Mouse (Mus musculus): ENCODE measurements around the gene Cyp2d40. TPM values are rescaled to one million over a fixed set of nuclear protein-coding genes. Genes with fewer than 3 reads are reported as not detected.

Cyp2d40 gene
- not detected for polyA plus RNA-seq (2015; fragmentation: Illumina TruSeq; extraction: RNeasy Lipid Tissue Mini Kit (QIAGEN cat#74804); ENCODE audit: low read depth, low replicate concordance)

DNA sequence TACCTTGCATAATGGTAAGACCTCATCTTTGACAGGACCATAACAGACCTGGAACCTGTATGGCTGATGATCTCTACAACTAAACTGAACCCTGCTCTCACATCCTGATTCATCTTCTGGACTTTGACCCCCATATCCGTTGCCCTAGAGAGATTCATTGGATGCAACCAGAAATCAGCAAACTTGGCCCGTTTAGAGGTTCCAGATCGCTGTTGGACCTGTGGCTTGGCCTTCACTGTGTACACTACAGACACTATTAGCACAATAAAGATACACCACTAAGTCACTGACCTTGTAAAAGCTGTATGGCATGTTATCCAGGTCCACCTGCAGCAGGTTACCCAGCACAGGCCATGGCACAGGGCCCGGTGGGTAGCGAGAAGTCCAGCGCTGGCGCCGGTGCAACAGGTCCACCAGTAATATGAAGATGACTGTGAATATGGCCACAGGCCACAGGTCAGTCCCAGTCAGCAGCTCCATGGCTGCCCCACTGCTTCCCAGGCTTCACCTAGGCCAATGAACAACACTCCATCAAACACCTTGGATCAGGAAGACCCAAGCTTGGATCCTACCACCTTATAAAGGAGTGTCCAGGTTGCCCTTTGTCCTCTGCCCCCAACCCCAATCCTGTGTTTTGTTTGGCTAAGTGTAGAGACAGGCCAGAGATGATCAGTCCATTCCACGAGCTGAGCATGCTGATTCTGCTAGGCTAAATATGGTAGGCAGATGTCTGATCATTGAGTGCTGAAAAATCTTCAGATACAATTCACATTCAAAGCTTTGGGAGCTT is at the start of gene Cyp2d40:
Gene Cyp2d40, minus strand, starts transcription at position 553 of the 790 bp plus-strand sequence.

DNA sequence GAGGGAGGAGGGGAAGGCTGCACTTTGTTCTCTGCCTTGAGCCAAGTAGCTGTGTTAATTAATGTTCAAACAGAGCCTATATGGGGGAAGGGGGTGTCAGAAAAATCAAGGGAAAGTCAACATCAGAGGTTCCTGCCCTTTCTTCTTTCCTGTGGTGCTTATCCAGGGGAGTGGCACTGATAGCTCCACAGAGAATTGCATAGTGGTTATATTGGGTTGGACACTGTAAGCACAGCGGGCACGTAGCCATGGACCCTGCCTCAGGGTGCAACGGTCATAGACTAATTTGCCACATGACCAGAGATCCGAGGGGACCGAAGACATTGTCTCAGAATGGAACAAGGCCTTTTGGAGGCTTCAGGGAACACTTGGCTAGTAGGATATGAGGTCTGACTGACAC is 30.3 kb upstream of the Cyp2d40 start, which contains the start of gene Cyp2d26:
Gene Cyp2d26, minus strand, starts transcription at position 18 of the 400 bp plus-strand sequence.

Other genes starting within 250 kb of the Cyp2d40 start
- gene Cyp2d12, start 209.1 kb downstream of the Cyp2d40 start, polyA plus RNA-seq (2015; fragmentation: Illumina TruSeq; extraction: RNeasy Lipid Tissue Mini Kit (QIAGEN cat#74804); ENCODE audit: low read depth, low replicate concordance) = not detected
- gene Cyp2d34, start 143.2 kb downstream of the Cyp2d40 start, polyA plus RNA-seq (2015; fragmentation: Illumina TruSeq; extraction: RNeasy Lipid Tissue Mini Kit (QIAGEN cat#74804); ENCODE audit: low read depth, low replicate concordance) = not detected
- not detected for gene Cyp2d26, start 30.1 kb upstream of the Cyp2d40 start, polyA plus RNA-seq (2015; fragmentation: Illumina TruSeq; extraction: RNeasy Lipid Tissue Mini Kit (QIAGEN cat#74804); ENCODE audit: low read depth, low replicate concordance)
- 35.7 TPM for gene Tcf20, start 223.7 kb upstream of the Cyp2d40 start, polyA plus RNA-seq (2015; fragmentation: Illumina TruSeq; extraction: RNeasy Lipid Tissue Mini Kit (QIAGEN cat#74804); ENCODE audit: low read depth, low replicate concordance)

Measured in brain, adult 10 weeks (tissue).